Mouse (Mus musculus) CH12.LX (cell line): ENCODE measurements around the gene Rhbdf2.

Source experiments
- CTCF ChIP-seq, 2 experiments: IDR thresholded peaks in 1 of 2; conservative IDR thresholded peaks in 1 of 2; 2 replicates each; pipeline ENCODE4 v1.5.1; 2011 to 2012; ENCODE audit warnings: low read depth in 2 of 2, low read length in 2 of 2, improper control_type of control experiment in 1 of 2, inconsistent platforms in 1 of 2, mild to moderate bottlenecking in 1 of 2, moderate library complexity in 1 of 2
- EP300 ChIP-seq: IDR thresholded peaks from 2 replicates; pipeline ENCODE4 v1.6.1; 2011; ENCODE audit warnings: low read length, improper control_type of control experiment
- JUND ChIP-seq: conservative IDR thresholded peaks from 2 replicates; pipeline ENCODE4 v1.6.1; 2011; ENCODE audit warnings: low read depth, low read length, improper control_type of control experiment
- NELFE ChIP-seq: IDR thresholded peaks from 2 replicates; pipeline ENCODE4 v1.6.1; 2011; ENCODE audit warnings: low read depth, low read length, improper control_type of control experiment
- USF1 ChIP-seq: IDR thresholded peaks from 2 replicates; pipeline ENCODE4 v1.6.1; 2014; ENCODE audit warnings: low read depth, mild to moderate bottlenecking, inconsistent platforms, low read length, improper control_type of control experiment
- USF2 ChIP-seq: conservative IDR thresholded peaks from 2 replicates; pipeline ENCODE4 v1.6.1; 2011; ENCODE audit warnings: low read depth, low read length, improper control_type of control experiment
- ZC3H11A ChIP-seq: IDR thresholded peaks from 2 replicates; pipeline ENCODE4 v1.6.1; 2012; ENCODE audit warnings: low read depth, mild to moderate bottlenecking, inconsistent platforms, low read length, improper control_type of control experiment

GRCm38 (mm10) chr11:116632962-116633361 lies 6.1 kb upstream of the Rhbdf2 start:
- TF ChIP-seq EP300 (no peak), NELFE (no peak), JUND (no peak), CTCF (conservative IDR thresholded peaks at IDR 0.05 in 1 of 2, IDR thresholded peaks at IDR 0.05 in 1 of 2; ENCODE audit: low read depth in 2 of 2, low read length in 2 of 2) (no peak), ZC3H11A (no peak), USF1 (no peak), USF2 (no peak)
